8 mouse cellular contexts compared by ENCODE assay signal in genomic region chr12:4107383-4107782, GRCm38 (mm10). TPM values are rescaled to one million over a fixed set of nuclear protein-coding genes. Genes with fewer than 3 reads are reported as not detected.
DNase-seq lines count a peak whose midpoint lies in the region; ATAC-seq and TF ChIP-seq lines count a peak whose summit lies in the region.

No protein-coding gene starts in this region.

- peaks cover 31% of the 10 kb centered on the region for H3K36me3 ChIP-seq in limb, embryonic 14.5 days (ENCODE audit: control insufficient read depth, insufficient read depth, low read length)
- peaks cover 65% of the 10 kb centered on the region for H3K36me3 ChIP-seq in neural tube, embryonic 13.5 days
- no peaks in the 10 kb centered on the region for H3K36me3 ChIP-seq in stomach, postnatal 0 days (ENCODE audit: control insufficient read depth, insufficient read depth, low read length)

- no peak overlapping the region for H3K27ac ChIP-seq in gastrocnemius, adult 2 months
- no peak overlapping the region for H3K27ac ChIP-seq in limb, embryonic 14.5 days (replicated peaks; ENCODE audit: low read depth, low read length)
- H3K27ac ChIP-seq in neural tube, embryonic 13.5 days (replicated peaks), result no peak overlapping the region
- no peak overlapping the region for H3K27ac ChIP-seq in stomach, postnatal 0 days (replicated peaks)

- TF ChIP-seq CTCF in gastrocnemius, adult 2 months (IDR thresholded peaks at IDR 0.05), result peak; percentile 79
- TF ChIP-seq CTCF in stomach, postnatal 0 days (IDR thresholded peaks at IDR 0.05; ENCODE audit: low read depth), result peak; percentile 95

- no peaks in the 10 kb centered on the region for H3K4me1 ChIP-seq in limb, embryonic 14.5 days (ENCODE audit: control insufficient read depth, insufficient read depth, low read length)
- no peaks in the 10 kb centered on the region for H3K4me1 ChIP-seq in neural tube, embryonic 13.5 days (replicated peaks)
- no peaks in the 10 kb centered on the region for H3K4me1 ChIP-seq in stomach, postnatal 0 days (replicated peaks; ENCODE audit: control insufficient read depth, insufficient read depth)

- 68% methylated on average over 4 of the region's 4 CpGs for WGBS in limb, embryonic 14.5 days
- 81% methylated on average over 4 of the region's 4 CpGs for WGBS in neural tube, embryonic 13.5 days
- WGBS in stomach, postnatal 0 days, result 75% methylated on average over 4 of the region's 4 CpGs

- intact Hi-C loops in gastrocnemius, adult 2 months (cut with DNase I), result loop anchor here (5.0 kb wide), 2 partner anchors 100 to 440 kb away; no protein-coding TSS in a partner anchor

- TF ChIP-seq POLR2A in limb, embryonic 14.5 days (IDR thresholded peaks at IDR 0.05; ENCODE audit: borderline replicate concordance, extremely low read depth, insufficient read depth, insufficient read length), result no peak

- H3K27me3 ChIP-seq in limb, embryonic 14.5 days (ENCODE audit: control insufficient read depth, insufficient read depth, low read length), result no peaks in the 10 kb centered on the region
- no peaks in the 10 kb centered on the region for H3K27me3 ChIP-seq in neural tube, embryonic 13.5 days
- H3K27me3 ChIP-seq in stomach, postnatal 0 days (ENCODE audit: control insufficient read depth, insufficient read depth, low read length), result no peaks in the 10 kb centered on the region

- no peaks in the 10 kb centered on the region for H3K9me3 ChIP-seq in limb, embryonic 14.5 days (ENCODE audit: control insufficient read depth, low read length)
- H3K9me3 ChIP-seq in neural tube, embryonic 13.5 days, result no peaks in the 10 kb centered on the region
- no peaks in the 10 kb centered on the region for H3K9me3 ChIP-seq in stomach, postnatal 0 days (ENCODE audit: control insufficient read depth, low read length)

- DNase-seq in 3T3-L1 (ENCODE audit: low read depth, low spot score), result peak; percentile 83
- DNase-seq in cerebellum, postnatal 4 days (ENCODE audit: low spot score in 2 of 2), result peak; percentile 64 to 81
- DNase-seq in gastrocnemius, adult 2 months, result peak; percentile 78
- peak; percentile 60 for DNase-seq in kidney, adult 9 months
- DNase-seq in limb, embryonic 14.5 days (ENCODE audit: low spot score), result peak; percentile 76
- DNase-seq in stomach, postnatal 0 days (ENCODE audit: low spot score), result peak; percentile 71

- no peak overlapping the region for H3K9ac ChIP-seq in limb, embryonic 14.5 days (ENCODE audit: low read depth, low read length, severe bottlenecking)
- no peak overlapping the region for H3K9ac ChIP-seq in neural tube, embryonic 13.5 days
- no peak overlapping the region for H3K9ac ChIP-seq in stomach, postnatal 0 days (ENCODE audit: low read length)

- peak; percentile 71 for ATAC-seq in activated CD4-positive, CD25-positive, alpha-beta regulatory T cell, adult 4 months
- ATAC-seq in limb, embryonic 14.5 days (ENCODE audit: low FRiP score, low read depth), result no peak
- peak; percentile 80 for ATAC-seq in neural tube, embryonic 13.5 days (ENCODE audit: low read depth)
- ATAC-seq in stomach, postnatal 0 days (ENCODE audit: low FRiP score, low TSS enrichment), result peak; percentile 77

- TF ChIP-seq EP300 in stomach, postnatal 0 days (optimal IDR thresholded peaks at IDR 0.05), result no peak

- no peak overlapping the region for H3K4me3 ChIP-seq in gastrocnemius, adult 2 months
- no peak overlapping the region for H3K4me3 ChIP-seq in limb, embryonic 14.5 days (replicated peaks; ENCODE audit: low read length)
- H3K4me3 ChIP-seq in neural tube, embryonic 13.5 days, result no peak overlapping the region
- no peak overlapping the region for H3K4me3 ChIP-seq in stomach, postnatal 0 days (ENCODE audit: low read depth, low read length)

- H3K4me2 ChIP-seq in limb, embryonic 14.5 days (replicated peaks; ENCODE audit: low read depth, low read length, severe bottlenecking), result no peak overlapping the region
- H3K4me2 ChIP-seq in neural tube, embryonic 13.5 days, result no peak overlapping the region
- H3K4me2 ChIP-seq in stomach, postnatal 0 days (replicated peaks; ENCODE audit: low read depth), result no peak overlapping the region

RNA-seq across cellular contexts. Expression of gene Dnajc27, which starts 25.0 kb away (rescaled TPM):
- polyA plus RNA-seq in activated CD4-positive, CD25-positive, alpha-beta regulatory T cell, adult 4 months (2017; shearing (Covaris generic)), result 1 to 10 TPM; 2.8 to 3.8 TPM
- total RNA-seq in gastrocnemius, adult 2 months (2021), result 10 to 100 TPM; 30.9 to 38.3 TPM
- polyA plus RNA-seq in limb, embryonic 14.5 days (2012; rRNA removed), result 12.4 and 13.7 TPM in 2 replicates
- polyA plus RNA-seq in limb, embryonic 14.5 days (2014; fragmentation: Nextera tagmentation; extraction: Ambion mirVana), result 7.6 and 8.0 TPM in 2 replicates
- polyA plus RNA-seq in neural tube, embryonic 13.5 days (2015; fragmentation: Nextera tagmentation; extraction: Ambion mirVana), result 13.1 and 13.7 TPM in 2 replicates
- 1.6 and 1.7 TPM in 2 replicates for polyA plus RNA-seq in stomach, postnatal 0 days (2015; fragmentation: Nextera tagmentation; extraction: Ambion mirVana)

RNA-seq across cellular contexts. Expression of gene Adcy3, which starts 25.5 kb away (rescaled TPM):
- polyA plus RNA-seq in activated CD4-positive, CD25-positive, alpha-beta regulatory T cell, adult 4 months (2017; shearing (Covaris generic)), result 1 to 10 TPM; 4.1 to 5.0 TPM
- total RNA-seq in gastrocnemius, adult 2 months (2021), result 1 to 10 TPM; 1.0 to 2.0 TPM
- polyA plus RNA-seq in limb, embryonic 14.5 days (2012; rRNA removed), result 15.5 and 19.9 TPM in 2 replicates
- 11.5 and 13.5 TPM in 2 replicates for polyA plus RNA-seq in limb, embryonic 14.5 days (2014; fragmentation: Nextera tagmentation; extraction: Ambion mirVana)
- polyA plus RNA-seq in neural tube, embryonic 13.5 days (2015; fragmentation: Nextera tagmentation; extraction: Ambion mirVana), result 6.9 and 7.2 TPM in 2 replicates
- 2.9 and 3.6 TPM in 2 replicates for polyA plus RNA-seq in stomach, postnatal 0 days (2015; fragmentation: Nextera tagmentation; extraction: Ambion mirVana)
